Mouse (Mus musculus) kidney, adult 2 months (tissue): ENCODE data around the gene Sh3bgr. TPM values are rescaled to one million over a fixed set of nuclear protein-coding genes. Genes with fewer than 3 reads are reported as not detected.

Source experiments
- DNase-seq: peaks from one replicate; pipeline ENCODE4 v3.0.0; 2021
- H3K27ac ChIP-seq: fragments of 200-500 bp; 2 replicates; pipeline ENCODE4 v1.5.1; 2012; ENCODE audit warnings: low read depth, low read length, control low read depth, inconsistent platforms; ENCODE audit not compliant: insufficient read depth
- H3K27me3 ChIP-seq: fragments of 200-500 bp; replicated peaks from 2 replicates; pipeline ENCODE4 v1.6.1; 2012; ENCODE audit warnings: mild to moderate bottlenecking, moderate library complexity, low read length, inconsistent platforms; ENCODE audit not compliant: control insufficient read depth, insufficient read depth
- H3K36me3 ChIP-seq: fragments of 200-500 bp; 2 replicates; pipeline ENCODE4 v1.6.1; 2012; ENCODE audit warnings: mild to moderate bottlenecking, moderate library complexity, low read length, inconsistent platforms; ENCODE audit not compliant: control insufficient read depth, insufficient read depth
- H3K4me1 ChIP-seq: fragments of 200-500 bp; 2 replicates; pipeline ENCODE4 v1.6.1; 2011; ENCODE audit warnings: low read length; ENCODE audit not compliant: control insufficient read depth, insufficient read depth
- H3K4me3 ChIP-seq: fragments of 200-500 bp; 2 replicates; pipeline ENCODE4 v1.5.1; 2011; ENCODE audit warnings: mild to moderate bottlenecking, low read depth, low read length, control low read depth; ENCODE audit not compliant: insufficient read depth
- CTCF ChIP-seq: fragments of 200-500 bp; conservative IDR thresholded peaks from 2 replicates; pipeline ENCODE4 v1.5.1; 2011; ENCODE audit warnings: low read depth, mild to moderate bottlenecking, control low read depth, low read length, moderate library complexity, mixed read lengths; ENCODE audit not compliant: insufficient read depth, insufficient read length
- POLR2A ChIP-seq: fragments of 200-500 bp; IDR thresholded peaks from one replicate; pipeline ENCODE4 v1.6.1; 2011; ENCODE audit warnings: low read depth, low read length, control low read depth
- WGBS: fragments of 180-500 bp; shearing (Covaris S2); methylation state at CpG from one replicate; pipeline ENCODE4 v1.1.7; 2018; 5-methylcytosine and 5-hydroxymethylcytosine counted together
- polyA plus RNA-seq: library from polyadenylated mRNA; depleted of rRNA; stranded (reverse); fragments of >200 nt; gene quantifications from 2 replicates; pipeline ENCODE4 v1.2.3, GENCODE M21; 2012; rRNA removed

The Sh3bgr gene
- polyA plus RNA-seq, 1 experiment: 6.7 TPM

GRCm38 (mm10) chr16:96271736-96272135 is 71.5 kb downstream of the Sh3bgr start:
- DNase-seq: no peak
- 81% methylated on average over 2 of the region's 2 CpGs for WGBS
- no peak overlapping the region for H3K27ac ChIP-seq
- no peaks in the 10 kb centered on the region for H3K4me1 ChIP-seq
- no peaks in the 10 kb centered on the region for H3K36me3 ChIP-seq
- TF ChIP-seq POLR2A (no peak), CTCF (no peak)
- H3K4me3 ChIP-seq: no peak overlapping the region
- H3K27me3 ChIP-seq: no peaks in the 10 kb centered on the region

- WGBS: 47% methylated on average over 14 of the region's 14 CpGs
- Histone ChIP-seq H3K36me3 (no peaks in the 10 kb centered on the region), H3K4me1 (no peaks in the 10 kb centered on the region), H3K27me3 (no peaks in the 10 kb centered on the region), H3K4me3 (no peak overlapping the region), H3K27ac (no peak overlapping the region)
- TF ChIP-seq CTCF (no peak), POLR2A (no peak)
- no peak for DNase-seq
Measured at GRCm38 (mm10) chr16:96272929-96273619, 72.8 kb downstream of the Sh3bgr start.

DNA sequence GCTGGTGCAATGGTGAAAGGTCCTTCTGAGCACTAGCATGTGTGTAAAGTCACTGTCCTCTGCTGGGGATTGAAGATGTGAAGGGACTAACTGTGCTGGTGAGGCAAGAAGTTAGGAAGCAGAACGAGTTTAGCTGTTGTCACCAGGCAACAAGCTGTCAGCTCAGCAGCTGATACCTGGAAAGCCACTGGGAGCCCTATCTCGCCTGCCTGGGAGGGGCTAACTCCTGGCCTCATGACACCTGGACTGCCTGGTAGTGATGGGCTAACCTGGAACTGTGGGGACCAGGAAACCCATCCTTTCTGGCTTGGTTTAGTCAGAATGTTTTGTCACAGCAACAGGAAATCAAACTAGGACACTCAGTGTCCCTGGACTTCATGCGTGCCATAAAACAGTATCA is 76.3 kb downstream of the Sh3bgr start:
- H3K36me3 ChIP-seq: no peaks in the 10 kb centered on the region
- no peak for DNase-seq
- TF ChIP-seq POLR2A: no peak
- TF ChIP-seq CTCF: no peak
- H3K27ac ChIP-seq: no peak overlapping the region
- WGBS: 70% methylated on average over 3 of the region's 3 CpGs
- H3K27me3 ChIP-seq: no peaks in the 10 kb centered on the region
- no peak overlapping the region for H3K4me3 ChIP-seq
- H3K4me1 ChIP-seq: peaks cover 8% of the 10 kb centered on the region; the same call in 1 of the 2 replicates

Other genes starting within 250 kb of the Sh3bgr start
- 34.2 and 35.6 TPM in 2 replicates for gene Psmg1, start 209.5 kb upstream of the Sh3bgr start, polyA plus RNA-seq
- gene Brwd1, start 117.9 kb upstream of the Sh3bgr start, polyA plus RNA-seq: 15.2 and 19.1 TPM in 2 replicates
- gene Hmgn1, start 72.7 kb upstream of the Sh3bgr start, polyA plus RNA-seq: 23.3 and 36.4 TPM in 2 replicates
- 44.7 and 46.9 TPM in 2 replicates for gene Wrb, start 55.0 kb upstream of the Sh3bgr start, polyA plus RNA-seq
- gene Lca5l, start 8.2 kb upstream of the Sh3bgr start, polyA plus RNA-seq: 0.39 and 0.47 TPM in 2 replicates
- gene B3galt5, start 35.4 kb downstream of the Sh3bgr start, polyA plus RNA-seq: 9.7 and 10.3 TPM in 2 replicates
- not detected in 2 replicates for gene Itgb2l, start 243.2 kb downstream of the Sh3bgr start, polyA plus RNA-seq